Mouse (Mus musculus) MEL (cell line): ENCODE measurements at regions not wholly inside any gene's neighbourhood (a gene's known extent, or its start where the extent isn't known, plus 50 kb on each side); places are given as distances from the start of the nearest gene placed in this dataset.

Experiments
- BHLHE40 ChIP-seq: IDR thresholded peaks from 2 replicates; pipeline ENCODE4 v1.6.1; 2012; ENCODE audit warnings: low read depth, mild to moderate bottlenecking, inconsistent platforms, low read length, improper control_type of control experiment, borderline replicate concordance
- CTCF ChIP-seq, 3 experiments: IDR thresholded peaks in 2 of 3; conservative IDR thresholded peaks in 1 of 3; 2 replicates each; pipeline ENCODE4 v1.5.1; 2011 to 2012; ENCODE audit warnings: low read length in 3 of 3, low read depth in 2 of 3, mild to moderate bottlenecking in 2 of 3, improper control_type of control experiment in 1 of 3, inconsistent platforms in 1 of 3, mixed read lengths in 1 of 3, moderate library complexity in 1 of 3; ENCODE audit not compliant: control insufficient read depth in 1 of 3, insufficient read depth in 1 of 3, poor library complexity in 1 of 3, severe bottlenecking in 1 of 3
- NRF1 ChIP-seq: IDR thresholded peaks from 2 replicates; pipeline ENCODE4 v1.6.1; 2014; ENCODE audit warnings: low read depth, mild to moderate bottlenecking, inconsistent platforms, low read length, improper control_type of control experiment, moderate library complexity; ENCODE audit not compliant: poor library complexity, insufficient read depth, severe bottlenecking
- POLR2A ChIP-seq, 2 experiments: IDR thresholded peaks; 2 replicates each; pipeline ENCODE4 v1.6.1; 2011 to 2012; ENCODE audit warnings: low read length in 2 of 2, mild to moderate bottlenecking in 2 of 2, control low read depth in 1 of 2, improper control_type of control experiment in 1 of 2, low read depth in 1 of 2, moderate library complexity in 1 of 2; ENCODE audit not compliant: control insufficient read depth in 1 of 2, insufficient read depth in 1 of 2, poor library complexity in 1 of 2

DNA sequence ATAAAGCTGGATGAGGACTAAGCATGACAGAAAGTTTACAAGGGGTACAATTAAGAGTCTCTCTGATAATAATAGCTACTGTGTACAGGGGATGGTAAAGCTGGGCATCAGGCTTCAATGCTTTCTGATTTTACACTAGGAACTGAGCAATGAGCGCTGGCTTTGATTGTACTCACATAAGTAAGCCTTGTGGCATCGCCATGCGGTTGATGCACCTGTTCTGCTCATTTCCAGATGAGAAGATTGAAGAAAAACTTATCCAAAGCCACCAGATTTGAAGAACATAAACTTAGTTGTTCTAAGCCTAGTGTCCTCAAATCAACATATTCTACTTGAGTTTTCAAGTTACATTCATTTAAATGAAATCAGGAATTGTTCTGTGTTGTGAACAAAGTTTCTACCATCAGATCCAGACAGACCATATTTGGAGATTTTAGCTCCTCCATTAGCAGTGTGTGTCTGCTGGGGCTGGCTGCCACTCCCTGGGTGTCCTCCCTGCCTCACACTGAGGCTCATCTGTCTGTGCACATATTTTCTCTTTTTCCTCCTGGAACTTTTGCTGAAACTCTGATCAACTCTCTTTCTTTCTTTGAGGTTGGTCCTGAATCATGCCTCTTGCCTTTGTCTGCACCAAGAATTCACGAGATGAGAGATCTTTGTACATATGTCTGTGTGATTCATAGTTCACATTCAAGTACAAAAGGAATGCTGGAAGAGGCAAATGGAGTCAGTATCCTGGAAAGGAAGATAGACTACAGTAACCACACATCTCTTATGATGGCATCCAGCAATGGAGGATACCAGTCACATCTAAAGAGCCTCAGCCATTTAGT is 68.2 kb upstream of the Ifne start:
- TF ChIP-seq NRF1 (no peak), POLR2A (IDR thresholded peaks at IDR 0.05; ENCODE audit: control insufficient read depth in 1 of 2, insufficient read depth in 1 of 2, low read depth in 1 of 2, low read length in 2 of 2, poor library complexity in 1 of 2) (no peak), CTCF (IDR thresholded peaks at IDR 0.05 in 2 of 3, conservative IDR thresholded peaks at IDR 0.05 in 1 of 3; ENCODE audit: control insufficient read depth in 1 of 3, insufficient read depth in 1 of 3, low read depth in 2 of 3, low read length in 3 of 3, poor library complexity in 1 of 3, severe bottlenecking in 1 of 3) (no peak), BHLHE40 (no peak)
